Mouse (Mus musculus): Measurements from ENCODE around the gene Olfr373. TPM values are rescaled to one million over a fixed set of nuclear protein-coding genes. Genes with fewer than 3 reads are reported as not detected.

Olfr373 gene
- under 1 TPM in 1 of 2 experiments, not detected in 1; 0.01 TPM for polyA plus RNA-seq (2012; fragmentation: generic; extraction: Trizol)

GRCm38 (mm10) chr8:72082877-72083276 is at the start of gene Olfr373:
Gene Olfr373 (plus strand): TSS chr8:72083177.

GRCm38 (mm10) chr8:72040918-72041317 is 42.1 kb upstream of the Olfr373 start, which contains the start of gene Olfr372:
Gene Olfr372 (plus strand): TSS chr8:72041218.

GRCm38 (mm10) chr8:72106740-72107139 is 23.8 kb downstream of the Olfr373 start, which contains the start of gene Olfr374:
Gene Olfr374 (plus strand): TSS chr8:72107040.

GRCm38 (mm10) chr8:72134756-72135445 is 51.9 kb downstream of the Olfr373 start, which contains the start of gene Tpm4:
Gene Tpm4 (plus strand): TSS chr8:72134975.

Other genes starting within 250 kb of the Olfr373 start
- gene Zfp709, start 201.2 kb upstream of the Olfr373 start, polyA plus RNA-seq (2012; fragmentation: generic; extraction: Trizol): under 1 TPM in 1 of 2 experiments, not detected in 1; 0.12 TPM
- under 1 TPM; 0.02 to 0.96 TPM for gene Zfp882, start 174.6 kb upstream of the Olfr373 start, polyA plus RNA-seq (2012; fragmentation: generic; extraction: Trizol)
- gene Zfp617, start 174.5 kb upstream of the Olfr373 start, polyA plus RNA-seq (2012; fragmentation: generic; extraction: Trizol): 1 to 10 TPM in 1 of 2 experiments, under 1 TPM in 1; 0.18 to 2.3 TPM
- gene Zfp961, start 132.1 kb upstream of the Olfr373 start, polyA plus RNA-seq (2012; fragmentation: generic; extraction: Trizol): 1 to 10 TPM in 1 of 2 experiments, under 1 TPM in 1; 0.63 to 1.8 TPM
- gene Cyp4f18, start 73.6 kb upstream of the Olfr373 start, polyA plus RNA-seq (2012; fragmentation: generic; extraction: Trizol): not detected
- not detected for gene Olfr372, start 42.0 kb upstream of the Olfr373 start, polyA plus RNA-seq (2012; fragmentation: generic; extraction: Trizol)
- gene Olfr374, start 23.9 kb downstream of the Olfr373 start, polyA plus RNA-seq (2012; fragmentation: generic; extraction: Trizol): not detected
- gene Tpm4, start 51.8 kb downstream of the Olfr373 start, polyA plus RNA-seq (2012; fragmentation: generic; extraction: Trizol): 100 to 1,000 TPM in 1 of 2 experiments, 10 to 100 TPM in 1; 37.0 to 111 TPM
- gene Rab8a, start 78.0 kb downstream of the Olfr373 start, polyA plus RNA-seq (2012; fragmentation: generic; extraction: Trizol): 10 to 100 TPM; 40.0 to 89.0 TPM
- gene Hsh2d, start 106.5 kb downstream of the Olfr373 start, polyA plus RNA-seq (2012; fragmentation: generic; extraction: Trizol): under 1 TPM in 1 of 2 experiments, not detected in 1; 0.14 TPM
- under 1 TPM in 1 of 2 experiments, not detected in 1; 0.24 TPM for gene Cib3, start 129.7 kb downstream of the Olfr373 start, polyA plus RNA-seq (2012; fragmentation: generic; extraction: Trizol)
- not detected for gene Gm11034, start 130.5 kb downstream of the Olfr373 start, polyA plus RNA-seq (2012; fragmentation: generic; extraction: Trizol)
- gene Fam32a, start 136.6 kb downstream of the Olfr373 start, polyA plus RNA-seq (2012; fragmentation: generic; extraction: Trizol): 10 to 100 TPM; 15.2 to 63.8 TPM
- gene Ap1m1, start 156.8 kb downstream of the Olfr373 start, polyA plus RNA-seq (2012; fragmentation: generic; extraction: Trizol): 10 to 100 TPM; 61.9 to 72.3 TPM
- gene Gm10282, start 222.1 kb downstream of the Olfr373 start, polyA plus RNA-seq (2012; fragmentation: generic; extraction: Trizol): 100 to 1,000 TPM in 1 of 2 experiments, 10 to 100 TPM in 1; 26.6 to 220 TPM
- gene Klf2, start 235.9 kb downstream of the Olfr373 start, polyA plus RNA-seq (2012; fragmentation: generic; extraction: Trizol): 10 to 100 TPM in 1 of 2 experiments, 1 to 10 TPM in 1; 7.8 to 18.1 TPM

Measured in C3H10T1/2 (cell line).